Mouse (Mus musculus): ENCODE measurements around the gene Stx6. TPM values are rescaled to one million over a fixed set of nuclear protein-coding genes. Genes with fewer than 3 reads are reported as not detected.
A peak's percentile ranks its signal among the peaks of the same experiment; 100 is the strongest.

Stx6 gene
- polyA plus RNA-seq, 1 experiment from 2014 or later = 117 TPM

DNA sequence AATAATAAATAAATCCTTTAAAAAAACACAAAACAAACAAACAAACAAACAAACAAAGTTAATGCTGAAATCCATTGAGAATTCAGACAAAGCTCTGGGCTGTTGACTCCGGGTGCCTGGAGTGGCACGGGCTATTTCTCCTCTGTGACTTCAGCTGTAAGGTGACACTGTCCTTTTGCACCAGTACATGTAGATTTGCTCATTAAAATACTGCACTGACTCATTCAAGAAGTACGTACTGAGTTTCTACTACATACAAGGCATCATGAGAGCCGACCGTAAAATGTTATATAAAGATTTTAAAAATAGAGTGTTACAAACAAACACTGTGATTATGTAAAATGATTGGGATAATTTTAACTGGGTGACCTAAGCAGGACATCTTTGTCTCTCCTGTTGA lies 34.1 kb upstream of the Stx6 start:
- no peaks in the 10 kb centered on the region for H3K4me1 ChIP-seq (replicated peaks; ENCODE audit: control insufficient read depth, insufficient read depth, low read length)
- ATAC-seq (ENCODE audit: low FRiP score) (no peak), DNase-seq (ENCODE audit: low spot score) (no peak)
- WGBS = 96% methylated on average over 5 of the region's 5 CpGs
- no peak overlapping the region for H3K4me3 ChIP-seq (replicated peaks; ENCODE audit: low read length)
- no peaks in the 10 kb centered on the region for H3K27me3 ChIP-seq (ENCODE audit: control insufficient read depth, insufficient read depth, low read length)
- H3K4me2 ChIP-seq (replicated peaks) = no peak overlapping the region
- no peak overlapping the region for H3K27ac ChIP-seq
- H3K36me3 ChIP-seq (replicated peaks; ENCODE audit: control insufficient read depth, insufficient read depth) = no peaks in the 10 kb centered on the region
- H3K9me3 ChIP-seq (ENCODE audit: control insufficient read depth, low read length) = no peaks in the 10 kb centered on the region
- H3K9ac ChIP-seq = no peak overlapping the region

DNA sequence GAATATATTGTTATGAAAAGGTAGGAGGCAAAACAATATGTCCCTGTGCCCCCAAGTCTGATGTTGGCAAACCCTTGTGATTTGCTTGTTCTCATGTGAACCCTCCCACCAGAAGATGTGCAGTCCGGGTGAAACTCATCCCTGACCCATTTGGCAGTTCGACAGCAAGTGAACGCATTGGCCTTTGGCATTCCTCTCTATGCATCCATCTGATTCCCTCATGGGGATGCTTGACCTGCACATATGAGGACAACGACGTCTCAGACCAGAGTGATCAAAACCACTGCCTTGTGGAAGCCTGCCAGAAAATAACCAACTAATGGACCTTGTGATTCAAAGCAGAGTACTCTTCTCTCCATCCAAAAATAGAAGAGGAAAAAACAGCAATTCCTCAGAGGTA lies 31.8 kb upstream of the Stx6 start:
- WGBS = 85% methylated on average over 5 of the region's 5 CpGs
- Histone ChIP-seq H3K9ac (no peak overlapping the region), H3K27ac (no peak overlapping the region), H3K9me3 (ENCODE audit: control insufficient read depth, low read length) (no peaks in the 10 kb centered on the region), H3K4me1 (replicated peaks; ENCODE audit: control insufficient read depth, insufficient read depth, low read length) (no peaks in the 10 kb centered on the region), H3K27me3 (ENCODE audit: control insufficient read depth, insufficient read depth, low read length) (no peaks in the 10 kb centered on the region), H3K4me3 (replicated peaks; ENCODE audit: low read length) (no peak overlapping the region), H3K4me2 (replicated peaks) (no peak overlapping the region), H3K36me3 (replicated peaks; ENCODE audit: control insufficient read depth, insufficient read depth) (no peaks in the 10 kb centered on the region)
- DNase-seq (ENCODE audit: low spot score) (no peak), ATAC-seq (ENCODE audit: low FRiP score) (no peak)

DNA sequence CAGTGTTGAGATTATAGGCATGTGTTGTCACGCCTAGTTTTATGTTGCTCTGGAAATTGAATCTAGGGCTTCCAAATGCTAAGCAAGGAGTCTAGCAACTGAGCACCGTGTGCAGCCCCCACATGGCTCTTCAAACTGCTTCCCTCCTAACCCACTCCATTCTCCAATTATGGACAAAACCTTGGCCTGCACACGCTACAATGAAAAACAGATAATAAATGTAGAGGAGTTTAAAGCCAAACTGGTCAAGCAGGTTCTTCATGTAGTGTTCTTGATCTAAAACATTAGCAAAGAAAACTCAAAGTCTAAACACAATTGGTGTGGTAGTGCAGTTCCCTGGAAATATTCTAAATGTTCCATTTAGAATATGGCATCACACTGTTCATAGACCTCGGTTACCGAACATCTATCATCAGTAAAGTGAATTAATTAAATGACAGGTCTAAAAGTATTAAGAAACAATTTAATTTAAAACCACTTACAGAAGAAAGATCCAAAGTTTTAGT lies 31.0 kb upstream of the Stx6 start:
- H3K36me3 ChIP-seq (replicated peaks; ENCODE audit: control insufficient read depth, insufficient read depth) = no peaks in the 10 kb centered on the region
- no peaks in the 10 kb centered on the region for H3K9me3 ChIP-seq (ENCODE audit: control insufficient read depth, low read length)
- H3K4me2 ChIP-seq (replicated peaks) = no peak overlapping the region
- no peaks in the 10 kb centered on the region for H3K27me3 ChIP-seq (ENCODE audit: control insufficient read depth, insufficient read depth, low read length)
- ATAC-seq (ENCODE audit: low FRiP score) = no peak
- H3K9ac ChIP-seq = no peak overlapping the region
- no peak overlapping the region for H3K27ac ChIP-seq
- no peaks in the 10 kb centered on the region for H3K4me1 ChIP-seq (replicated peaks; ENCODE audit: control insufficient read depth, insufficient read depth, low read length)
- H3K4me3 ChIP-seq (replicated peaks; ENCODE audit: low read length) = no peak overlapping the region
- DNase-seq (ENCODE audit: low spot score) = no peak
- 91% methylated on average over 5 of the region's 5 CpGs for WGBS

DNA sequence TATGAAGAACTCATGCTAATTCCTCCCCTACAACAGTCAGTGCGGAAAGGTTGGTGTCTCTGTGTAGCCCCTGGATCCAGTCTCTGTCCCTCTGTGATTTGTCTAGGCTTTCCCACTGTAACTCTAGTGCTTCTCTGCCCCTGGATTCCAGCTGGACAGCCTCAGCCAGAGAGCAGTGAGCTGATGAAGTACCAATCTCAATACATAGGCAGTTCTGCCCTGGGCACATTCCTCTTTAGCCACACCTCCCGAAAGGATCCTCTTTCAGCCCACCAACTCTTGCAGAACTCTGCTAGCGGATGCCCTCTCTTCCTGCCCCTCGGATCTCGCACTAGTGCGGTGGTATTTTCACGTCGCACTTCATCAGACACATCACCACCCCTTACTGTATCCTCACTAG lies 23.6 kb upstream of the Stx6 start:
- no peak overlapping the region for H3K27ac ChIP-seq
- no peaks in the 10 kb centered on the region for H3K27me3 ChIP-seq (ENCODE audit: control insufficient read depth, insufficient read depth, low read length)
- H3K4me1 ChIP-seq (replicated peaks; ENCODE audit: control insufficient read depth, insufficient read depth, low read length) = no peaks in the 10 kb centered on the region
- 60% methylated on average over 8 of the region's 8 CpGs for WGBS
- DNase-seq (ENCODE audit: low spot score) = no peak
- H3K9ac ChIP-seq = no peak overlapping the region
- no peaks in the 10 kb centered on the region for H3K36me3 ChIP-seq (replicated peaks; ENCODE audit: control insufficient read depth, insufficient read depth)
- no peaks in the 10 kb centered on the region for H3K9me3 ChIP-seq (ENCODE audit: control insufficient read depth, low read length)
- ATAC-seq (ENCODE audit: low FRiP score) = no peak
- no peak overlapping the region for H3K4me3 ChIP-seq (replicated peaks; ENCODE audit: low read length)
- H3K4me2 ChIP-seq (replicated peaks) = no peak overlapping the region

GRCm38 (mm10) chr1:155138795-155139194 lies 19.7 kb upstream of the Stx6 start:
- no peak overlapping the region for H3K9ac ChIP-seq
- 92% methylated on average over 7 of the region's 7 CpGs for WGBS
- ATAC-seq (ENCODE audit: low FRiP score) = no peak

GRCm38 (mm10) chr1:155140076-155140475 lies 18.4 kb upstream of the Stx6 start:
- Histone ChIP-seq H3K4me3 (replicated peaks; ENCODE audit: low read length) (no peak overlapping the region), H3K27me3 (ENCODE audit: control insufficient read depth, insufficient read depth, low read length) (no peaks in the 10 kb centered on the region), H3K9me3 (ENCODE audit: control insufficient read depth, low read length) (no peaks in the 10 kb centered on the region), H3K4me2 (replicated peaks) (no peak overlapping the region), H3K4me1 (replicated peaks; ENCODE audit: control insufficient read depth, insufficient read depth, low read length) (no peaks in the 10 kb centered on the region), H3K9ac (no peak overlapping the region), H3K36me3 (replicated peaks; ENCODE audit: control insufficient read depth, insufficient read depth) (no peaks in the 10 kb centered on the region), H3K27ac (no peak overlapping the region)
- WGBS = 79% methylated on average over 2 of the region's 2 CpGs
- no peak for ATAC-seq (ENCODE audit: low FRiP score)
- no peak for DNase-seq (ENCODE audit: low spot score)

More at GRCm38 (mm10) chr1:155138795-155139194, 19.7 kb upstream of the Stx6 start:
- Histone ChIP-seq H3K4me3 (replicated peaks; ENCODE audit: low read length) (no peak overlapping the region), H3K4me2 (replicated peaks) (no peak overlapping the region), H3K9me3 (ENCODE audit: control insufficient read depth, low read length) (no peaks in the 10 kb centered on the region), H3K27me3 (ENCODE audit: control insufficient read depth, insufficient read depth, low read length) (no peaks in the 10 kb centered on the region), H3K4me1 (replicated peaks; ENCODE audit: control insufficient read depth, insufficient read depth, low read length) (no peaks in the 10 kb centered on the region), H3K27ac (no peak overlapping the region), H3K36me3 (replicated peaks; ENCODE audit: control insufficient read depth, insufficient read depth) (no peaks in the 10 kb centered on the region)
- no peak for DNase-seq (ENCODE audit: low spot score)

- Histone ChIP-seq H3K4me2 (replicated peaks) (no peak overlapping the region; the same call in 1 of the 2 replicates), H3K27me3 (ENCODE audit: control insufficient read depth, insufficient read depth, low read length) (no peaks in the 10 kb centered on the region), H3K9ac (no peak overlapping the region), H3K4me3 (replicated peaks; ENCODE audit: low read length) (no peak overlapping the region), H3K36me3 (replicated peaks; ENCODE audit: control insufficient read depth, insufficient read depth) (no peaks in the 10 kb centered on the region), H3K9me3 (ENCODE audit: control insufficient read depth, low read length) (no peaks in the 10 kb centered on the region), H3K27ac (no peak overlapping the region), H3K4me1 (replicated peaks; ENCODE audit: control insufficient read depth, insufficient read depth, low read length) (no peaks in the 10 kb centered on the region)
- 69% methylated on average over 6 of the region's 6 CpGs for WGBS
- DNase-seq (ENCODE audit: low spot score) (no peak), ATAC-seq (ENCODE audit: low FRiP score) (no peak)
Observed at GRCm38 (mm10) chr1:155145620-155146019, 12.9 kb upstream of the Stx6 start.

DNA sequence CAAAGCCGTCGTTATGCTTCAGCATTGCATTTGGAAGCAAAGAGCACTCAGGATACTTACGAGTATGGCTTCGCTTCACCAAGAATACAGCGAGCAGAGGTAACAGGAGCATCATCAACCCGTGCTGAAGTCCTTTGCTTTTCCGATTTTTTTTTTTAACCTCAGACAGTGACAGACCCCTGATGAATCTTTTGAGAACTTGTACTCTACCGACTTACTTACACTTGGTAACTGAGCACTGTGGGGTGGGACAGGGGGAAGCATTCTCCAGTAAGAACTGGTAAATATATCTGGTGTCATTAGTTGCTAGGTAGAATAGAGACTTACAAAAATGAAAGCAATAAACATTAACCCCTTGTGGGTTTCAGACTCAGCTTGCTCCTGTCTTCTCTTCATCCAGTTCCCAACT lies 11.9 kb upstream of the Stx6 start, which contains the start of gene Mr1:
Mr1 (minus strand) TSS at position 243 of the 409 bp plus-strand sequence.
- Histone ChIP-seq H3K9ac (no peak within 1 kb of the TSS), H3K4me3 (replicated peaks; ENCODE audit: low read length) (no peak within 1 kb of the TSS; the same call in 1 of the 2 replicates), H3K27ac (no peak within 1 kb of the TSS), H3K4me2 (replicated peaks) (peak within 1 kb of the TSS; percentile 13; the same call in 1 of the 2 replicates), H3K27me3 (ENCODE audit: control insufficient read depth, insufficient read depth, low read length) (no peaks in the 10 kb centered on the region), H3K36me3 (replicated peaks; ENCODE audit: control insufficient read depth, insufficient read depth) (no peaks in the 10 kb centered on the region), H3K4me1 (replicated peaks; ENCODE audit: control insufficient read depth, insufficient read depth, low read length) (no peaks in the 10 kb centered on the region), H3K9me3 (ENCODE audit: control insufficient read depth, low read length) (no peaks in the 10 kb centered on the region)
- ATAC-seq (ENCODE audit: low FRiP score) = peak; percentile 69; the same call in 1 of the 2 replicates
- peak; percentile 77 for DNase-seq (ENCODE audit: low spot score)
- WGBS = 53% methylated on average over 8 of the region's 8 CpGs

GRCm38 (mm10) chr1:155147228-155147627 lies 11.3 kb upstream of the Stx6 start:
- Histone ChIP-seq H3K9ac (no peak overlapping the region), H3K4me3 (replicated peaks; ENCODE audit: low read length) (no peak overlapping the region), H3K4me2 (replicated peaks) (no peak overlapping the region), H3K4me1 (replicated peaks; ENCODE audit: control insufficient read depth, insufficient read depth, low read length) (no peaks in the 10 kb centered on the region), H3K27me3 (ENCODE audit: control insufficient read depth, insufficient read depth, low read length) (no peaks in the 10 kb centered on the region), H3K9me3 (ENCODE audit: control insufficient read depth, low read length) (no peaks in the 10 kb centered on the region), H3K27ac (no peak overlapping the region), H3K36me3 (replicated peaks; ENCODE audit: control insufficient read depth, insufficient read depth) (no peaks in the 10 kb centered on the region)
- no peak for DNase-seq (ENCODE audit: low spot score)
- 92% methylated on average over 2 of the region's 2 CpGs for WGBS
- no peak for ATAC-seq (ENCODE audit: low FRiP score)

DNA sequence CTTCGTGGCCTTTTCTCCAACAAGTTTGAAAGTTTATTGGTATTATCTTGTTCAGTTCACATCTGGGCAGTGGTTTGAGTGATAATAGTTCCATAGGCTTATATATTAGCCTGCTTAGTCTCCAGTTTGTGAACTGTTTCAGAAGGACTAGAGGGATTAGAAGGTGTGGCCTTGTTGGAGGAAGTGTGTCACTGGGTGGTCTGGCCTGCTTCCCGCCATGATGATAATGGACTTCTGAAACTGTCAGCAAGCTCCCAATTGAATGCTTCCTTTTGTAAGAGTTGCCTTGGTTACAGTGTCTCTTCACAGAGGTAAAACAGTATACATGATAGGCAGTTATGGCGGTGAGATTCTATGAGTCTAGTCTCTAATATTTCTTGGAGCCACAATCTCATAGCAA lies 9.1 kb upstream of the Stx6 start:
- no peak overlapping the region for H3K4me3 ChIP-seq (replicated peaks; ENCODE audit: low read length)
- H3K27ac ChIP-seq = no peak overlapping the region
- ATAC-seq (ENCODE audit: low FRiP score) (no peak), DNase-seq (ENCODE audit: low spot score) (no peak)
- no peaks in the 10 kb centered on the region for H3K9me3 ChIP-seq (ENCODE audit: control insufficient read depth, low read length)
- WGBS = 86% methylated on average over 3 of the region's 3 CpGs
- no peaks in the 10 kb centered on the region for H3K36me3 ChIP-seq (replicated peaks; ENCODE audit: control insufficient read depth, insufficient read depth)
- no peaks in the 10 kb centered on the region for H3K27me3 ChIP-seq (ENCODE audit: control insufficient read depth, insufficient read depth, low read length)
- no peak overlapping the region for H3K9ac ChIP-seq
- no peaks in the 10 kb centered on the region for H3K4me1 ChIP-seq (replicated peaks; ENCODE audit: control insufficient read depth, insufficient read depth, low read length)
- no peak overlapping the region for H3K4me2 ChIP-seq (replicated peaks)

Measured in hindbrain, embryonic 14.5 days (tissue).